Mouse (Mus musculus) heart, postnatal 0 days (tissue): ENCODE results near the gene Dlx4.

Experiments
- CTCF ChIP-seq: IDR thresholded peaks from 2 replicates; pipeline ENCODE4 v1.5.1; 2016; ENCODE audit warnings: antibody characterized with exemption, control low read depth, low read depth
- EP300 ChIP-seq: IDR thresholded peaks from 2 replicates; pipeline ENCODE4 v1.6.1; 2016; ENCODE audit warnings: antibody characterized with exemption, low read depth

DNA sequence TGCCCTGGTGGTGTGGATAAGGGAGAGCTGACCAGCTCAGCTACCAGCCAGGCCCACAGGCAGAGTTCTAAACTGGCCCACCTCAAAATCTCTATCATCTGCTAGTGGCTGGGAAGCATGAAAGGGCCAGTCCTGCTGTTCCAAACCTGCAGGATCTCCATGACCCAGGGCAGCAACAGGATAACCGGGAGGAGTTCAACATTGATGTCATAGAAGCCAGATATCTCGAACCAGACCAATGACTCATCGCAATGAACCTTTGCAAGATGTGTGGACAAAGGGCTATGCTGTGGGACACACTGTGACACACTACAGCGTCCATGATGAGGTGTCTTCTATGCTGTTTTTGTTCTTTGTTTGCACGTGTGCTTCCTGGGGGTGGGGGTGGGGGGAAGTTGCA lies 53.0 kb downstream of the Dlx4 start:
- no peak for TF ChIP-seq CTCF
- TF ChIP-seq EP300 = no peak
